Mouse (Mus musculus) c-Kit-positive CD71-positive TER-119-positive erythroid progenitor cells, embryonic 14.5 days (primary cell): ENCODE results near the gene Jam3.

ENCODE experiments used
- DNase-seq: peaks from one replicate; pipeline ENCODE4 v3.0.0-alpha.2; 2013; ENCODE audit warnings: low spot score

The Jam3 gene

DNA sequence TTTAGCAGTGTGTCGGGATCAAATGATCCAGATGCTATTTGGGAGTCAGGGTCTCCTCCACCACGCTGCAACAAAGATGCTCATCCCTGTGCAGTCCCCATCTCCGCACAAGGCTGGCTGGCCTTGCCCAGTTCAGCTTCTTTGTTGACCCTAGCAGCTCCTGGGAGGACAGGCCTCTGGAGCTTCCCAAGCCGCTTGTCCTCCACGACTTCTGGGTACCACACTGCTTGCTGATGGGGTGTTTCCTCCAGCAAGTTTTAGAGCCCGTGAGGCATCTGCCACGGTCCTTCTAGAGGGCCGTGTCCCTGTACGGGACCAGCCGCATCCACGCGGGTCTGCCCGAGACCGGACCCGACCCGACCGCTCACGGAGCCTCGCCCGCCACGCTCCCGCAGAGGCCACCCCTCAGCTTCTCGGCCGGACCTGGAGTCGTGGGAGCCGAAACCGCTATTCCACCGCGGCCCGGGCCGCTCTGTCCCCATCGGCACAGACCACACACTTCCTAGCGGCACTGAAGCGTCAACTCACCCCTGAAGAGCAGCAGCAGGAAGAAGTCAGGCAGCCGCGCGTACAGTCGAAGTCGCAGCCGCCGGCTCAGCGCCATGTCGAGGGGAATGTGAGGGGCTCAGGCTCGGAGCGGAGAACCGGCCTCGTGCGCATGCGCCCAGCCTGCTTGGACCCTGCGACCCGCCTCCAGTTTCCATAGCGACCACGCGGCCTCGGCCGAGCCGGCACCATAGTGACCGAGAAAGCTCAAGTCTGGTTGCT, at the start of gene Jam3:
Gene Jam3, minus strand, starts transcription at position 659 of the 768 bp plus-strand sequence.
- DNase-seq = no peak

- DNase-seq = no peak
Observed at GRCm38 (mm10) chr9:27204201-27204600, 49.0 kb upstream of the Jam3 start.

DNA sequence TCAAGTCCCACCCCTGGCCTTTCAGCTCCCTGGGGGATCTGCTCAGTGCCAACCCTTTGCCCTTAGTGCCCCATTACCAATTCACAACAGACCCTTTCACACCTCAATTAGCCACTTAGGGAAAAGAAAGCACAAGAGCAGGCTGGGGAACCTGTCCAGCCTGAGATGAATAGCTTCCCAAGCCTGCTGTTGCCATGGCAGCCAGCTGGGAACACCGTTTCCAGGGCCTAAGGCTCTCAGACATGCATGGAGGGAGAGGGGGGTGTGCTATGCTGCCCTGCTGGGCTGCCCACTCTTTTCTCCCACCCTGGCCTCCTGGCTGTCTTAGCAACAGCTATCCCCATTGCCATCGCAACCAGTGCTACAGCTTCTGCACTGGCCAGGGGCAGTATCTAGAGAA, 47.9 kb upstream of the Jam3 start:
- no peak for DNase-seq

GRCm38 (mm10) chr9:27201472-27202219, 46.4 kb upstream of the Jam3 start:
- no peak for DNase-seq

DNA sequence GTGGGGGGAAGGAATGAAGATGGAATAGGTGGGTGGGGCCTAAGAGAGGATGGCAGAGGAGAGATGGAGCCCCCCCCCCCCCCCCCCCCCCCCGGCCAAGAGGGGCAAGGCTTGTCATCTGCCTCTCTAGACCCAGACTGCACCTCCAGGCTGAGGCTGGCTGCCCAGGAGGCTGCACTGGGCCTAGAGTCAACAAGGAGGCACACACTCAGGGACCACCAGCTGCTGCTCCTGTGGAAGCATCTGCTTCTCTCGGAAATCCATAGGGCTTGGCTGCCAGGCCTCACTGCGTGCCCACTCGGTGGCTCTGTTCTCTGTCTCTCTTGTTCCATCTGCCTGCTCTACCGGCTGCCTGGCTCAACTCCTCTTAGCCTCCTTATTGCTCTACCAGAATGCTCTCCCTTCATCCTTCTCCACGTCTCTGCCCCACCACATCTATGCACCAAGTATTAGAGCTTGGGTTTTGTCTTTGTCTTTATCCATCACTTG, 38.4 kb upstream of the Jam3 start:
- DNase-seq = no peak

- no peak for DNase-seq
Observed at GRCm38 (mm10) chr9:27192761-27193591, 37.8 kb upstream of the Jam3 start.

- DNase-seq = no peak
Observed at GRCm38 (mm10) chr9:27192001-27192760, 37.0 kb upstream of the Jam3 start.

DNA sequence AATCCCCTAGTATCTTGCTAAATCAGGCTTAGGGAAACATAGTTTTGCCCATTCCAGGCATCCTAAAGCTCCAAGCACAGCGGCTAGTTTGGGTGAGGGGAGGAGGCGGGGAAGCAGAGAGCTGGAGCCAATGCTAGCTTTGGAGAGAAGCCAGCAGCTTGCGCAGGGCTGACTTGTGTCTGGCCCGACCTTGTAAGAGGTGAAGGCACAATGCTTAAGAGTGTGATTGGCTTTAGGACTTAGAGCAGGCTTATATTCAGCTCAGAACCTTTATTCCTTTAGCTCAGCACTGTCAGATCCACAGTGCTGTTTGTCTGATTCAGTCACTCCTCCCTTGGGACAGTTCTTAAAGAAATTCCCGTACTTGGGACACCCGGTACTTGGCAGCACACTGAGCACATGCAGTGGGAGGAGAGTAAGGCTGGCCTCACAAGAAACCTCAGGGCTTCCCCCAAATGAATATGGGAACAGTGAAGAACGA, 36.3 kb upstream of the Jam3 start:
- no peak for DNase-seq

GRCm38 (mm10) chr9:27190461-27190860, 35.2 kb upstream of the Jam3 start:
- DNase-seq = no peak

GRCm38 (mm10) chr9:27189306-27189705, 34.1 kb upstream of the Jam3 start:
- no peak for DNase-seq

DNA sequence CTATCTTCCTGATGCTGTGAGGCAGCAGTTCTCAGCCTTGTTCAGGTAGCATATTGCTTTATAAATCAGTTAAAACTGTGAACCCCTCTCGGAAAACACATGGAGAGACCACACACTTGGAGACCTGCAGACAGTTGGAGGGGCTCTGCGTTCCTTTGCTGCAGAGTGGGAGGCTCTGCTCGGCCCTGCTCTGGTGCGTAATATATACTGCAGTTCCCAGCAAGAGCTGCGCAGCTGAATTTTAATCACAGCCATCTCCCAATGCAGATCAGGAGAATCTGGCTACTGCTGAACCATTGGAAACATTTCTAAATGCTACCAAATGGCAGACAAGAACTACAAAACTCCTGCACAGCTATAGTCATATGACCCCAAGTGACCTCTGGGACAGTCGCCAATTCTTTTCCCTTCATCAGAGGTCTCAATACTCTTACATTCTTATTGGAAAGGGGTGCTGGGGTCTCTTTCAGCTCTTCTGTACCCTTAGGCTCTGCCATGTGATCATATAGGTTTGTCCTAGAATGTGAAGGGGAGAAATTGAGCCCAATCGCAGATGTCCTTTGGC, 33.5 kb upstream of the Jam3 start:
- DNase-seq = no peak

- DNase-seq = no peak
Observed at GRCm38 (mm10) chr9:27185820-27186219, 30.6 kb upstream of the Jam3 start.

- no peak for DNase-seq
Observed at GRCm38 (mm10) chr9:27182087-27182486, 26.9 kb upstream of the Jam3 start.

DNA sequence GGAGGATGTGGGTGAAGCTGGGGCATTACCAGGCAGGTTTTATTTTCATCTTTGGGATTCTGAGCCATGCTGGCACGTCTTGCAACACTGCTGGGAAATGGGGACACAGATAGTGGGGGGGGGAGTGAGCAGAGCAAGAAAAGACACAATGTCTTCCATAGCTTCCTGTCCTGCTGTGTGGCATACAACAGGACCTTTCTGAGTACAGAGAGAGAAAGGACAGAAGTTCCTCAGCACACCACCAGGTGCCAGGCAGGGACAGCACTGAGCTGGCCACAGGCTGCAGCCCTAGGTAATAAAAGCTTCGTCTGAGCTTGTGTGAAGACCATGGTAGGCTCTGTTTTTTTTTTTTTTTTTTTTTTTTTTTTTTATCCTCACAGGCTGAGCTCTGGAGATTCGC, 25.3 kb upstream of the Jam3 start:
- no peak for DNase-seq

DNA sequence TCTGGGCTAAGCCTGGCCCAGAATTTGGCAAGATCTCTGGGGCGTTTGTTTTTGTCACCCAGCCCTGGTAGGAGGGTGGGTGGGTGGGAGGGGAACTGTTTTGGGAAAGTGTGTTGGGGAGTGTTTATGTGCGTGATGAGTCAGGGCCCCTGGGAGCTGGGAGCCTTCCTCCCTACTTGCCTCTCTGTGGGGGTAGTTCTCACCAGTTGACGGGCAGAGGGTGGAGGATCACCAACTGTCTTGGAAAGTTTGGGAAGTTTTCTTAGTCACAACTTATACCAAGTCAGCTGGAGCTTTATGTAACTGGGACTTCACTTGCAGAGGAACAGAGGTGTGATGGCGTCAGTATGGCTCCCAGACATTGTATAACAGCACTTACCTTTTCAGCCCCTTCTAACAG, 23.7 kb upstream of the Jam3 start:
- DNase-seq = no peak

- peak; percentile 29 for DNase-seq
Observed at GRCm38 (mm10) chr9:27176154-27176553, 20.9 kb upstream of the Jam3 start.

- DNase-seq = no peak
Observed at GRCm38 (mm10) chr9:27175682-27176081, 20.5 kb upstream of the Jam3 start.

- no peak for DNase-seq
Observed at GRCm38 (mm10) chr9:27175241-27175640, 20.0 kb upstream of the Jam3 start.

DNA sequence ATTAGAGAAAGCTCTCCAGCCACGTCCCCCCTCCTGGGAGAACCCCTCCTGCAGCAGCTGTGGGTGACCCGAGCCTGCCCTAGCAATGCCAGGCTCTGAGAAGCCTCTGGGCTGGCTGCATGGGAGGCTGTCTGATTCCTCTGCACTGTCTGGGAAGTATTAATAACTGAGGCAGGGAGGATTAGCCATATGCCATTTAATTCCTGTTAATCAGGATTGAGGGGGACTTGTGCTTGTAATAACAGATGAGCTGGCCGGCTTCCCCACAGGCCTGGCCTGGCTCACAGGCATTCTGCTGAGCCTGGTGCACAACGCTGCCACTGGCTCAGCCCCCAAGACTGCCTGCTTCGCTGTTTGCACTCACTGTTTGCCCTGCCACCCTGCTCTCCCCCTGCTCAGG, 18.9 kb upstream of the Jam3 start:
- no peak for DNase-seq

DNA sequence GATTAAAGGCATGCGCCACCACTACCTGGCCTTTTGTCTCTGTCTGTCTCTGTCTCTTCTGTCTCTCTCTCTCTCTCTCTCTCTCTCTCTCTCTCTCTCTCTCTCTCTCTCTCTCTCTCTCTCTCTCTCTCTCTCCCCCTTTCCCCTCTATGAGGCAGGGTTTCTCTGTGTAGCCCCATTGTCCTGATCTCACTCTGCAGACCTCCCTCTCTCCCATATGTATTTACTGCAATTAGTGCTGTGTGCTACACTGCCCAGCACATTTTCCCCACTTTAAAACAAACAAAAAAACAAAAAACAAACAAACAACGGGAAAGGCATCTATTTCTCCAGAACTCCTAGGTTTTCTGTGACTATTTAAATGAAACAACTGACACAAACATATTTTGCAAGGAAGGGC, 18.4 kb upstream of the Jam3 start:
- no peak for DNase-seq

GRCm38 (mm10) chr9:27172839-27173238, 17.6 kb upstream of the Jam3 start:
- no peak for DNase-seq
